Mouse (Mus musculus) hindbrain, embryonic 12.5 days (tissue): ENCODE results near the gene Kmt2b. TPM values are rescaled to one million over a fixed set of nuclear protein-coding genes. Genes with fewer than 3 reads are reported as not detected.

Experiments used
- ATAC-seq: fragments of 200-750 bp; cut with Nextera tagmentation; 2 replicates; pipeline ENCODE4 v1.8.0; 2017; ENCODE audit warnings: moderate TSS enrichment; ENCODE audit not compliant: low FRiP score
- H3K27ac ChIP-seq: fragments of 300-500 bp; sonication (generic); 2 replicates; pipeline ENCODE4 v1.5.1; 2016; ENCODE audit warnings: mild to moderate bottlenecking
- H3K27me3 ChIP-seq: fragments of 300-500 bp; sonication (generic); 2 replicates; pipeline ENCODE4 v1.6.1; 2016; ENCODE audit warnings: mild to moderate bottlenecking
- H3K36me3 ChIP-seq: fragments of 300-500 bp; sonication (generic); 2 replicates; pipeline ENCODE4 v1.6.1; 2016; ENCODE audit warnings: mild to moderate bottlenecking
- H3K4me1 ChIP-seq: fragments of 300-500 bp; sonication (generic); 2 replicates; pipeline ENCODE4 v1.6.1; 2016
- H3K4me2 ChIP-seq: fragments of 300-500 bp; sonication (generic); replicated peaks from 2 replicates; pipeline ENCODE4 v1.6.1; 2016; ENCODE audit warnings: mild to moderate bottlenecking
- H3K4me3 ChIP-seq: fragments of 300-500 bp; sonication (generic); 2 replicates; pipeline ENCODE4 v1.5.1; 2016; ENCODE audit warnings: mild to moderate bottlenecking
- H3K9ac ChIP-seq: fragments of 300-500 bp; sonication (generic); 2 replicates; pipeline ENCODE4 v1.6.1; 2016; ENCODE audit warnings: mild to moderate bottlenecking, moderate library complexity
- H3K9me3 ChIP-seq: fragments of 300-500 bp; sonication (generic); replicated peaks from 2 replicates; pipeline ENCODE4 v1.6.1; 2016; ENCODE audit warnings: mild to moderate bottlenecking
- WGBS: fragments of 180-500 bp; shearing (Covaris S2); methylation state at CpG from one replicate; pipeline ENCODE4 v1.1.7; 2016; 5-methylcytosine and 5-hydroxymethylcytosine counted together
- polyA plus RNA-seq: library from polyadenylated mRNA; unstranded; fragments of >200 nt; fragmentation: Nextera tagmentation; extraction: Ambion mirVana; gene quantifications from 2 replicates; pipeline ENCODE4 v1.2.1, GENCODE M21; 2016

Gene Kmt2b
- polyA plus RNA-seq, 1 experiment from 2014 or later: 8.8 TPM

GRCm38 (mm10) chr7:30560296-30560695, 28.2 kb downstream of the Kmt2b start:
- no peaks in the 10 kb centered on the region for H3K27me3 ChIP-seq
- 78% methylated on average over 2 of the region's 2 CpGs for WGBS
- no peak overlapping the region for H3K27ac ChIP-seq
- H3K4me2 ChIP-seq: no peak overlapping the region
- H3K9ac ChIP-seq: no peak overlapping the region
- H3K4me1 ChIP-seq: peaks cover 25% of the 10 kb centered on the region
- peaks cover 33% of the 10 kb centered on the region for H3K36me3 ChIP-seq
- H3K9me3 ChIP-seq: no peaks in the 10 kb centered on the region
- no peak for ATAC-seq
- H3K4me3 ChIP-seq: no peak overlapping the region

GRCm38 (mm10) chr7:30559443-30559954, 29.0 kb downstream of the Kmt2b start, which contains the start of gene Lin37:
Gene Lin37, minus strand, starts transcription at chr7:30559838.
- H3K4me1 ChIP-seq: peaks cover 25% of the 10 kb centered on the region
- H3K27me3 ChIP-seq: no peaks in the 10 kb centered on the region
- ATAC-seq: peak; percentile 87
- H3K9ac ChIP-seq: peak within 1 kb of the TSS; percentile 81
- under 1% methylated on average over 20 of the region's 20 CpGs for WGBS
- peak within 1 kb of the TSS; percentile 94 for H3K4me2 ChIP-seq
- no peaks in the 10 kb centered on the region for H3K9me3 ChIP-seq
- peak within 1 kb of the TSS; percentile 63 for H3K4me3 ChIP-seq
- peaks cover 34% of the 10 kb centered on the region for H3K36me3 ChIP-seq
- H3K27ac ChIP-seq: no peak within 1 kb of the TSS

DNA sequence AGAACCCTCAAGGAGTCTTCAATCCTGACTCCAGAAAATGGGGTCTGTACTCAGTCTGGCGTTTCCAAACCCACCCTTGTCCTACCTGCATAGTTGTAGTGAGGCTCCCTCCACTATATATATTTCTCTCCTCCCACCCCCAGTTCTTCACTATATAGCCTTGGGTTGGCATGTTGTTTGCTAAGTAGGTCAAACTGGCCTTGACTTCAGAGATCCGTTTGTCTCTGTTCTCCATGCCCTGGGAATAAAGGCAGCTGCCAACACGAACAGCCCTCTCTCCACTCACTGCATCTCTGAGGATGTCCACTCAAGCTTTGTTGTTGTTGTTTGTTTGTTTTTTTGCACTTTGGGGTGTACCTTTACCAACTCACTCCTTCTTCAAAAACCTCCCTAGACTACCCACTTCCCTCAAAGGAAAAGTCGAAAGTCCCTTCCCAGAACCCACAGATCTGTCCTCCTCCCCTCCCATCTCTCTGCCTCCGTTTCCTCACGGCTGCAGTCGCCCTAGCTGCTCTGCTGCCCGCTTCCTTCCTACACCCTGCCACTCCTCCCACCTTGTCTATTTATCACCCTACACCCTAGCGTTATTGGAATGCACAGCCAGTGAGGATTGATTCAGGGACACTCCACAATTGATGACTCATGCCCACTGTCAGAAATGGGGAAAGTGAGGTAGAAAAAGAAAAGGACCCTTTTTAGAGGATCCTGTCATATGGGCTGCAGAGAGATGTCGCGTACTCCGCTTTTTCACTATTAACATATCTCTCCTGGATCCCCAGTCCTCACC, 29.7 kb downstream of the Kmt2b start:
- Histone ChIP-seq H3K9me3 (no peaks in the 10 kb centered on the region), H3K9ac (peak overlapping the region; percentile 81), H3K36me3 (peaks cover 36% of the 10 kb centered on the region), H3K4me2 (peak overlapping the region; percentile 94), H3K4me3 (peak overlapping the region; percentile 63), H3K4me1 (peaks cover 22% of the 10 kb centered on the region), H3K27ac (no peak overlapping the region), H3K27me3 (0 out of 2 replicates have a peak, but pooled peaks cover 2% of the 10 kb centered on the region)
- 18% methylated on average over 12 of the region's 12 CpGs for WGBS
- ATAC-seq: no peak

GRCm38 (mm10) chr7:30557901-30558514, 30.5 kb downstream of the Kmt2b start:
- WGBS: 87% methylated on average over 13 of the region's 13 CpGs
- 0 out of 2 replicates have a peak overlapping the region, but pooled peaks have one; percentile 81 for H3K9ac ChIP-seq
- 0 out of 2 replicates have a peak, but pooled peaks cover 3% of the 10 kb centered on the region for H3K27me3 ChIP-seq
- H3K36me3 ChIP-seq: peaks cover 36% of the 10 kb centered on the region
- no peak overlapping the region for H3K27ac ChIP-seq
- no peaks in the 10 kb centered on the region for H3K9me3 ChIP-seq
- peak overlapping the region; percentile 63 for H3K4me3 ChIP-seq
- H3K4me1 ChIP-seq: peaks cover 27% of the 10 kb centered on the region
- no peak for ATAC-seq
- H3K4me2 ChIP-seq: peak overlapping the region; percentile 94

DNA sequence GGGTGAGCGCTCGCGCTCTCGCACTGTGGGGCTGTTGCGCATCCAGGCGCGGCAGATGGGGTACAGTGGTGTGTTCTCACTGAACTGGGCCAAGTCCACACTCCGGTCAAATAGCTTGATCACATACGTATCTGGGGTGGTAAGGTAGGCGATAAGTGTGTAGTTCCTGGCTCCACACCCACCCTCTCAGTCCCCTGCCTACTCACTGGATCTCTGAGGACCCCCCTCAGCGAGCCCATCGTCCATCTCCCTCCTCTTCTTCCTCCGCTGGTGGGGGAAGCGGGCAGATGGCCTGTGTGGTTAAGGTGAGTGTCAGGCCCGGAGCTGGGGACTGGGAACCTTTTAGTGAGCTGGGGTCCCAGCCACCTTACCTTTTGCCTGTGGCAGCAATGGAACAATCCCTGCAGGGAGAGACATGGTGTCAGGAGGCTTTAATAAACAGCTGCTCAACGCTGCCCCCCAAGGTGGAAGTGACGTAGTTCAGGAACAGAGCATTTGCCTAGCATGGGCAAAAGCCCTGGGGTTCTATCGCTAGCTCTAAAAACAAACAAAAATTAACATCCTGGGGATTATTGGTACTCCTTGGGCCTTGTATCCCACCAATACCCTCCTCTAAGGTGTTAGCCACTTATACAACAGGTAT, 31.5 kb downstream of the Kmt2b start:
- Histone ChIP-seq H3K9ac (no peak overlapping the region), H3K9me3 (no peaks in the 10 kb centered on the region), H3K4me1 (peaks cover 28% of the 10 kb centered on the region), H3K4me2 (no peak overlapping the region), H3K36me3 (peaks cover 36% of the 10 kb centered on the region), H3K27ac (no peak overlapping the region), H3K27me3 (0 out of 2 replicates have a peak, but pooled peaks cover 3% of the 10 kb centered on the region), H3K4me3 (no peak overlapping the region)
- WGBS: 90% methylated on average over 18 of the region's 18 CpGs
- no peak for ATAC-seq

DNA sequence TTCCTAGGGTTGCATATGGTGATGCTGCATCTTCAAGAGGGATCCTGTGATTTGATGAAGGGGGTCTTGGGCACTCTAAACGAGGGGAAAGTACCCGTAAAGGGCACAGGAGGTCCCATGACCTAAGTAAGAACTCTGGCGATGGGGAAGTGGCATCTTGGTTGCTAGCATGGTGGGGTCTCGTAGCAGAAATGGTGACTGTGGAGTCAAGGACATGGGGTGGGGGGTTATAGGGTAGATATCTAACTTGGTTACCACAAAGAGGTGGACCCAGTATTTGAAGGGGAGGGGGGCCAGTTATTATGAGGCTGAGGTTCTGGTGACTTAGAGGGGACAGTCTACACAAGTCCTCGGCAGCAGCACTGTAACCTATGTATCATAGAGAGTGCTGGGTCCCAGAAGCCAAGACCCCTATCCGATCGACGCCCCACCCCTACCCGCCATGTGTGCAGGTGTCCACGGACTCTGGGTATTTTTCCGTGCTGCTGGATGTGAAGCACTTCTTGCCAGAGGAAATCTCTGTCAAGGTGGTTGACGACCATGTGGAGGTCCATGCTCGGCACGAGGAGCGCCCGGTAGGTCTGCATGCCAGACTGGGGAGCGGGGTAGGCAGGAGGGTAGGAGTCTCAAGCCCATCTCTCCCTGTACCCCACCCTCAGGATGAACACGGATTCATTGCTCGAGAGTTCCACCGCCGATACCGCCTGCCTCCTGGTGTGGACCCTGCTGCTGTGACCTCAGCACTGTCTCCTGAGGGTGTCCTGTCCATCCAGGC, 34.5 kb downstream of the Kmt2b start:
- Histone ChIP-seq H3K4me1 (peaks cover 26% of the 10 kb centered on the region), H3K4me2 (peak overlapping the region; percentile 87), H3K9me3 (no peaks in the 10 kb centered on the region), H3K27ac (no peak overlapping the region), H3K4me3 (0 out of 2 replicates have a peak overlapping the region, but pooled peaks have one; percentile 61), H3K27me3 (0 out of 2 replicates have a peak, but pooled peaks cover 3% of the 10 kb centered on the region), H3K9ac (peak overlapping the region; percentile 75; the same call in 1 of the 2 replicates), H3K36me3 (peaks cover 38% of the 10 kb centered on the region)
- 86% methylated on average over 22 of the region's 22 CpGs for WGBS
- no peak for ATAC-seq

DNA sequence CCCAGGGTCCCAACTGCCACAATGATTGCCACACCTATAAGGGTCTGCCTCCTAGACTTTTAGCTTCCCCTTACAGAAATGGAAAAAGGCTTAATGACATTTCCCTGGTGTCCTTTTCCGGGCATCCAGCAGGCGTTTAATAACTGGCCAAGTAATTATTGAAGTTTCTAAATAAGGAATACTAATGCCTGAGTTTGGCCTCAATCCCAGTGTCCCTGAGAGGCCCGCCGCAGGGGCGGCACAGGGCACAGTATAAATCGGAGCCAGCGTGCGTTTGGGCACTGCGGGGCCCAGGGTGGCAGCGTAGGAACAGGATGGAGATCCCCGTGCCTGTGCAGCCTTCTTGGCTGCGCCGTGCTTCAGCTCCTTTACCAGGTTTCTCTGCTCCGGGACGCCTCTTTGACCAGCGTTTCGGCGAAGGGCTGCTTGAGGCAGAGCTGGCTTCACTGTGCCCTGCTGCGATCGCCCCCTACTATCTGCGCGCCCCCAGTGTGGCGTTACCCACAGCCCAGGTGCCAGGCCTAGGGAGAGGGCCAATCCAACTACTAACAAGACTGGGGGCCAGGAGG, 35.4 kb downstream of the Kmt2b start:
- ATAC-seq: no peak
- Histone ChIP-seq H3K4me2 (peak overlapping the region; percentile 87), H3K27ac (peak overlapping the region; percentile 91), H3K4me3 (peak overlapping the region; percentile 61), H3K9me3 (no peaks in the 10 kb centered on the region), H3K27me3 (0 out of 2 replicates have a peak, but pooled peaks cover 3% of the 10 kb centered on the region), H3K4me1 (peaks cover 17% of the 10 kb centered on the region), H3K36me3 (peaks cover 43% of the 10 kb centered on the region), H3K9ac (peak overlapping the region; percentile 75)
- WGBS: 7% methylated on average over 23 of the region's 23 CpGs

- 1% methylated on average over 44 of the region's 44 CpGs for WGBS
- Histone ChIP-seq H3K27me3 (0 out of 2 replicates have a peak, but pooled peaks cover 3% of the 10 kb centered on the region), H3K4me2 (peak within 1 kb of the TSS; percentile 87), H3K4me1 (peaks cover 14% of the 10 kb centered on the region), H3K9ac (peak within 1 kb of the TSS; percentile 75), H3K36me3 (peaks cover 38% of the 10 kb centered on the region), H3K27ac (peak within 1 kb of the TSS; percentile 91), H3K4me3 (peak within 1 kb of the TSS; percentile 61), H3K9me3 (no peaks in the 10 kb centered on the region)
- peak; percentile 95 for ATAC-seq
Measured at GRCm38 (mm10) chr7:30552102-30553020, 36.2 kb downstream of the Kmt2b start, which contains the start of the genes Hspb6 and Proser3. Gene Hspb6, plus strand, starts transcription at chr7:30552178. Gene Proser3, minus strand, starts transcription at chr7:30552299.

DNA sequence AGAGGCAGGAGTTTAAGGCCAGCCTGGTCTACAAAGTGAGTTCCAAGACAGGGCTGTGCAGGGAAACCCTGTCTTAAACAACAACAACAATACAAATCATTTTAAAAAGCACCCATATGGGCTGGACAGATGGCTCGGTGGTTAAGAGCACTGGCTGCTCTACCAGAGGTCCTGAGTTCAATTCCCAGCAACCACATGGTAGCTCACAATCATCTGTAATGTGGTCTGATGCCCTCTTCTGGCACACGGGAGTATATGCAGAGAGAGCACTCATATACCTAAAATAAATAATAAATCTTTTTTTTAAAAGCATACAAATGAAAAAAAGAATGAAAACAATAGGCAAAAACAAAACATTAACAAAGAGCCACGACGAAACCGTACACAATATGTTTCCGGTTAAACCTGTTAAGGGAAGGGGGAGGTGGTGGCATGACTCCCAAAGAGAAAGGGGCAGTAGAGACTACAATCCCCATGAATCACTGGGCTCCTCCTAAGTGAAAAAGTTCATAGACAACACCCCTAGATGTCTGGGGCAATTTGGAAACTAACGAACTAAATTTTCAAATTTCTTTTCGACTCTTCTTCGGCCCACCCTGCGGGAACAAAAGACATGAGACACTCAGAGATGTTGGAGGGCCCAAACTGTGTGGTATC, 37.0 kb downstream of the Kmt2b start:
- H3K4me3 ChIP-seq: peak overlapping the region; percentile 61
- H3K9ac ChIP-seq: peak overlapping the region; percentile 56
- H3K4me2 ChIP-seq: peak overlapping the region; percentile 87
- H3K27me3 ChIP-seq: 0 out of 2 replicates have a peak, but pooled peaks cover 3% of the 10 kb centered on the region
- H3K4me1 ChIP-seq: peaks cover 14% of the 10 kb centered on the region
- ATAC-seq: peak; percentile 67
- H3K9me3 ChIP-seq: no peaks in the 10 kb centered on the region
- peaks cover 35% of the 10 kb centered on the region for H3K36me3 ChIP-seq
- whole genome bisulfite sequencing: 2% methylated on average over 10 of the region's 10 CpGs
- H3K27ac ChIP-seq: peak overlapping the region; percentile 91

GRCm38 (mm10) chr7:30550603-30551002, 37.9 kb downstream of the Kmt2b start:
- Histone ChIP-seq H3K27me3 (0 out of 2 replicates have a peak, but pooled peaks cover 3% of the 10 kb centered on the region), H3K36me3 (peaks cover 30% of the 10 kb centered on the region), H3K27ac (no peak overlapping the region), H3K4me1 (peaks cover 14% of the 10 kb centered on the region), H3K9ac (no peak overlapping the region), H3K9me3 (no peaks in the 10 kb centered on the region), H3K4me2 (no peak overlapping the region), H3K4me3 (no peak overlapping the region)
- WGBS: 100% methylated on average over 1 of the region's 1 CpGs
- ATAC-seq: no peak
